Mouse (Mus musculus) right cerebral cortex, postnatal 14 days (tissue): ENCODE measurements at regions not wholly inside any gene's neighbourhood (a gene's known extent, or its start where the extent isn't known, plus 50 kb on each side); places are given as distances from the start of the nearest gene placed in this dataset.

Experiments used
- DNase-seq: peaks from one replicate; pipeline ENCODE4 v3.0.0; 2022

DNA sequence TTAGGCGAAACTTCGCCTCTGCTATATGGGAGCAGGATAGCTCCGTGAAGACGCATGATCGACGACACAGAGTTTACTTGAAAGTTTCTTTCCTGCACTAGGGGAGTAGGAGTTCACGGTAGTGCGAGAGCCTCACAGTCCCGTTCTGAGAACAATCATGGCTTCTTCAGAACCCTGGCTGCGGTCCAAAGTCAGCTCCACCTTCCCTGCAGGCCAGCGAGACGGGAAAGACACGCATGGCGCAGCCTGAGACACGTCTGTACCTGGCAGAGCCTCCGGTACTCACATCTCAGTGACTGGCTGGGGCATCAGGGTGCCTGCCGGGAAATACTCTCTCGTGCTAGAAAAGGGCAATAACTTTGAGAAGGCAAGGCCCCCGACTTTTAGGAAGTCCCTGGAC, 193.8 kb upstream of the Klf4 start:
- no peak for DNase-seq

DNA sequence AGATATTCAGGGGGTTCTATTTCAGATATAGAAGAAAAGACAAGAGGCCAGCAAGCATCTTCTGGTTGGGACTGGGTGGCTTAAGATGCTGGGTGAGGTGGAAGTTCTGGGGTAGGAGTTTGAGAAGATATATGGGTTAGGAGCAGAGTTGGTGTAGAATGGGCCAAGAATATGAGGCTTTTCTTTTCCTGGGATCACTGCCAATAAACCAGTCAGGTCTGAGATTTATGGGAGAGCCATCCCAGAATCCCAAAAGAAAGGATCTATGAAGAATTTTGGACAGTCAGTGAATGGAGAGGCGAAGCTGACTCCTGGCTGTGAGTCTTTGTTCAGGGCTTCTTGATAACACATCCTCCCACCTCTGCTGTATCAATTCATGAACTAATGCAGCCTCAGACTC, 192.0 kb upstream of the Klf4 start:
- no peak for DNase-seq

DNA sequence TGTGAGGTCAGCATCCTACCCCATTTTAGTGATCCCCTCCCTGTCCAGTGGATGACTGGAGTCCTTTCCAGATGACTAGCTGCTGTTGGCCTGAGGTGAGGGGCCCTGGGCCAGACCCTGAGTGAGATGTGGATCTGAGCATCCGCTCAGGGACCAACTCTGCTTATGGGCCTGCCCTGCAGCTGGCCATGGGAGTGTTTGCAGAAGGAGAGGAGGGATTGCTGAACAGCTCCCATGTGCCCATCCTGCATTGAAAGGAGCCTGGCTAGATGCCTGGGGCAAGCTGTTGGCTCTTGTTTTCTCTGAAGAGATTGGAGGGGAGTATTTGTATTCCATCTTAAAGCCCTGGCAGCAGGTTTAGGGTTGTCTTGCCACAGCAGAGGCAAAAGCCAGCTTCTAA, 190.9 kb upstream of the Klf4 start:
- no peak for DNase-seq

DNA sequence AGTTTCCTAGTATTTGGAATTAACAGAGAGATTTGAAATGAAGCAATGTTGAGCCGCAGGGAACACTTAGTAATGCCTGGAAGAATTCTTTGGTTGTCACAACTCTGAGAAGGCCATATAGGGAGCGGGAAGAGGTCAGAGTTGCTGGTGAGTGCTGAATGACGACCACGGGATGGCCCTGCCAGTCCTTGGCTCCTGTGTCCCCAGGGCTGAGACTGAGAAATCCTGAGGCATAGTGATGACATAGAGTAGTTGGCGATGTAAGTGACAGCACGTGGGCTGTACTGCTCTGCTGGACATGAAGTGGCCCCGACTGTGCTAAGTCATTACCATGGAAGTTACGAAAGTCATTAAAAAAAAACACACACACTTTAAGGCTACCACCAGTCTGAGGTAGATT, 190.1 kb upstream of the Klf4 start:
- no peak for DNase-seq

DNA sequence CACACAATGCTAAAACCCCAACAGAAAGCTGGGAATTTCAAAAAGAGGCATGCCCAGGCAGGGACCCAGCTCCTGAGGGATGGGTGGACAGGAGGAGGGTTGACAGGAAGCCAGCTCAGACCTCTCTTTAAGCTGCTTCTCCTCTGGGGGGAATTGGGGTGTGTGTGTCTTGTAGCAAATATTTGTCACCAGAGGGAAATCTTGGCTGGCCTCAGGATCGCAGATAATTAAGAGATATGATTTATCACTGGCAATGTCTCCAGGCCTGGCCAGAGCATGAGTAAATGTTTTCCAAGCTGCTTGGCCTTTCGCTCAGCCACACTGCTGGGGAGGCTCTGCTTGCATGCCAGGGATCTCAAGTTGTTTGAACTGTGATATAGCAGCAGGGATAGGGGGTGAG, 189.6 kb upstream of the Klf4 start:
- DNase-seq = no peak

DNA sequence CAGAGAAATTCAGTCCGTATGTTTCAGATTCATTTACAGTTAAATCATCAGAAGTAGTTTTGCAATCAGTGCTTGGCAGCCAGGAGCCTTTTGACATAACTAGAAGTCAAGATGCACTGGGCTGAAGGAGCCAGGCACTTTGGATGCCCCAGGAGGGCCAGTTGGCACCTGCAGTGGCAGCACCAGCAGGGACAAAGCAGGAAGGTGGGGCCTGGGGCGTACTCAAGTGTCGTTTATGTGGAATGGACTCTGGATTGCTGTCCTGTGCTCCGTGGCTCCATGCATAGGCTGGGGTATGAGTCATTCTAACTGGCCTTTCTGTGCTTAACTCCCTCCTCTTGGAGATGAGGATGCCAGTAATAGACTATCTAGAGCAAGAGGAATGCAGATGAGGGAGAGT, 186.2 kb upstream of the Klf4 start:
- no peak for DNase-seq

DNA sequence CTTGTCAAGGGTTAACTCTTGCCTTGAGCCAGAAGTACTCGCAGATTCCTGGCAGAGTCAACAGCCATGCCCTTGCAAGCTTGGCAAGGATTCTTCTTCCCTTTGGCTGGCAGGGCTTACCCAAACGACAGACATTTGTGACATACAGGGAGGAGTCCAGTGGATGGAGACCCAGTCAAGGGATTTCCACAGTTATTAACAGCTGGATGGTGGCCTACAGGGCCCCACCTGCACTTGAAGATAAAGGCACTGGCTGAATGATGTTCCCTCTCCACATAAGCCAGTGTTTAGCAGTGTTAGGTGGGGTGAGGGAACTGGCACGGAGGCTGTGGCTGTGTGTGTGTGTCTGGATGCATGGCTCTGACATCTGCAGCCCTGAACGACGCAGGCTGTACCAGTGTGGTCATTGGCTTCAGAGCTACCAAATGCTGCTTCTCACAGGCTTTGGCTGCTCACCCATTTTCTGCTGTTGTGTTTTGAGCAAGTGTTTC, 183.9 kb upstream of the Klf4 start:
- DNase-seq = no peak

DNA sequence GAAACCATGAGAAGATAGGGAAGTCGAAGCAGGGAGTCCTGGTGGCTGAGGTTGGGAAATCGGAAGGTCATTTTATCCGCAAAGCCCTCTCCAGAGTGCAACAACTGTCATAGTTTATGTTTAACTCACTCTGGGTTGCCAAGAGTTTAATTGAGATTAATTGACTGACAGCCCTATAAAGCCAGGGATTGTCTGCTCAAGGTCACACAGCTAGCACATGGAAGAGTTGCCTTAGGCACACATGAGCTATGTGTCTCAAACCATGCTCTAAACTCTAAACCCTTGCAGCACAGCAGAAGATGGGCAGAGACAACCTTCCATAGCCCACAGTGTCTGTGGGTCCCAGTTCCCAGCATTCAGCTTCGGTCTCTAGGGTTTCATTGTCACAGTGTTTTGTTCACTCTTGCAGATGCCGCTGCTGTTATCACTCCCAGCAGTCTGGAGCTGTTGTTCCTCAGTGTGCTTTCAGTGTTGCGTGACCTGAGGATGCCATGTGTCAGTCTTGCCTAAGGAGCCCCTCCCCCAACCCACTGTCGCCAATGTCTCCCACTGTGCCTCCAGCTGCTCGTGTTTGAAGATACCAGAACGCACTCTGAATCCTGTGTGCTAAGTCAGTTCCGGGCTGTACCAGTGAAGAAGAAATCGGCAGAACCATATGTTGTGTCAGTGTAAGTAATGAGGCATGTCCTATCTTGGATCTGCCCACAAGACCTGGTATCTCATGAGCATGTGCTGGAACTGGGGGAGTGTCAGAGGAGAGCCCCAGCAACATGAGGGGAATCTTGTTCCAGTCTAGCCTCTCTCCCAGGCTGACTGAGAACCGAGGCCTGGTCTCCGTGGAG, 179.5 kb upstream of the Klf4 start:
- DNase-seq = no peak

DNA sequence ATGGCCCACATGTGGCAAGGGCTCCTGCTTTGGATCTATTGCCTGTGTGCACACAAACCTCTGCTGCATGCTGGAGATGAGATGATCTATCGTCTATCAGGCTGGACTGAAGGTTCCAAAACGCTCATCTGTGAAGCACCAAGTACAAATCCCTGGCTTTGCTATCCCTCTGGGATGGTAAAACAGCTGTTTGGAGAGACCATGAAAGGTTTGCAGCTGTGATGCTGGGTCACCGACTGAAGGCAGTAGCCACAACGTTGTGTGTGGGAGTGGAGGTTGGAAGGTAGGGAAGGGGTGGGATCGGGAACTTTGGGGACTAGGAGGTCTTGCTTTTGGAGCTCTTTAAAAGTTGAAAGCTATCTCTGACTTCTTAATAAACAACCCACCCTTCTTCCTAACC, 178.2 kb upstream of the Klf4 start:
- DNase-seq = no peak

DNA sequence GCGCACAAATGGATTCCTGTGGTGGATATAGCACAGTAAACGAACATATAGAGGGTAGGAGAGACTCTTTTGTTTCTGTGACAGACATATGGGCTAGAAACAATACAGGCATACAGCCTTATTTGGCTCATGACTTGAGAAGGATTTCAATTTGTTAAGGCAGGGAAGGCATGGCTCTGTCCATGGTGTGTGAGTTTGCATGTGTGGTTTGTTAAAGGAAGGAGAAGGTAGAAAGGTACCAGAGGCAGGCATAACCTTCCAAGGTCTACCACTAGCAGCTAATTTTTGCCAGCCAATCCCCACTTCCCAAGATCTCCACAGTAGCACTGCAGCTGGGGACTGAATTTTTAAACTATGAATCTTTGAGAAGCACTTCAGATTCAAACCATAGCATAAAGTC, 176.5 kb upstream of the Klf4 start:
- DNase-seq = no peak

DNA sequence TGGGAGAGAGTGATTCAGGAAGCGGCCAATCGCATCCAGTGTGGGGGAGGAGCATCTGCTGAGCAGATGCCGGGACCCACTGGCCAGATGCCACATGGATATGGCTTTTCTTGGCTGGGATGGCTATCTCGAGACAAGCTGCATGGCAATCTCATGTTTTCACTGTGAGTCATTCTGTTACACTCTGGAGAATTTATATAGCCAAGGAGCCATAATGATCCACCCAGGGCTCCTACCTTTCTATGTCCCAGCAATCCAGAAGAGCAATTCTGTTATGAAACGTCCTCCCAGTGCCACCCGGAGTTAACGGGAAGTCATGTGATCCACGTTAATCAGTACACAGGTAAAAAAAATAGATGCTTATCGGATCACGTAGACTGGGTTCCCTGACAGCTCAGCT, 175.7 kb upstream of the Klf4 start:
- DNase-seq = peak; percentile 57

DNA sequence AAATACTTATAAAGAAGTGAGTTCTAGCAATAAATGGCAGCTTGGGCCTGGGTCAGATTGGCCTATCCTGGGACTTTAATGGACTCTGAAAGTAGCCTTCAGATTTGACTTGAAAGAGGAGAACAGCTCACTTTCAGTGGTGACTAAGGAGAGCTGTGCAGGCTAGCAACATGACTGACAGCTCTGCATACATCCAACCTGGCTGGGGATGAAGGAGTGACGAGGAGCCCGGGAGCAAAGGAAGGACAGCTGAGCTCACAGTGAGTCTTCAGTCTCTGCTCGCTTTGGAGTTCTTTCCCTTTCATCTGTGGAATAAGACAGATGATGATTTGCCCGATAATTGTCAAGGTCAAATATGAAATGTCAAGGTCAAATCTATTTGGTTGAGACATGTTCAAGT, 172.7 kb upstream of the Klf4 start:
- DNase-seq = no peak

DNA sequence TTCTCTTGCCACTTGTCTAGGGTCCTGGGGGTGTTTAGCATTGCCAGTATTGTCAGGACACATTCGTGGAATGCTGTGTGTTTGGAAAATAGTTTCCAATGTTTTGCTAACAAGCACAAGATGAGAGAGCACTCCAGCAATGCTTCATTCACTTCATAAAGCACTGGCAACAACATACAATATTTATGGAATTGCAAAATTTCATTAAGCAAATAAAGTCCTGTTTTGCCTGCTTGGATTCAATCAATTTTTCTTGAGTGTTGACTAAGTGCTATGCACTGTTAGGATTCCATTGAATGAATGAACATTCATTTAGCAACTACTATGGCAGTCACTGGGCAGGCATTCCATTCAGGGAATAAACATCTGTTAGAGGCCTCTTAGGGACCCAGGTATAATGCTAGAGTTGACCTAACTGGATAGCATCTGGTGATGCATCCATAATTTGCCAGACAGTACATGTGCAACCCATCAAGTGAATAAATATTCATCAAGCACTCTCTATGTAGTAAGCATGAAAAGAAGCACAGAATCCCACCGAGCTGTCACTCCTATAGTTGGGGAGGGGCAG, 171.2 kb upstream of the Klf4 start:
- DNase-seq = no peak

DNA sequence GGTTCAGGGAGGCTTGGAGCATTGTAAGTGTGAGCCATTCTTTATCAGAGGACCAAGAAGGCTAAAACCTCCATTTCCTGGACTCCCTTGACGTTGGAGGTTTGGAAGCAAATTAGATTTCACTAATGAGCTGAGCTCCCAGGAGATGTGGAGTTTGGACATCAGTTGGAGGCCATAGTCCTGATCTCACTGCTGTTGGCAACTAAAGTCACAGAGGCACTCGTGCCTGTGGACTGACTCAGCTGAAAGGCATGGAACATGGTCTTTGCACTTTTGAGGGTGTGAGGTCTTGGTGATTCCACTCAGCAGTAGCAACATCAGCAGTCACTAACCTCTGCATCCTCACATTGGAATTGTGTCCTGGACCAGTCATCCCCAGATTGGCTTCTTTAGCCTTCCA, 169.1 kb upstream of the Klf4 start:
- no peak for DNase-seq

DNA sequence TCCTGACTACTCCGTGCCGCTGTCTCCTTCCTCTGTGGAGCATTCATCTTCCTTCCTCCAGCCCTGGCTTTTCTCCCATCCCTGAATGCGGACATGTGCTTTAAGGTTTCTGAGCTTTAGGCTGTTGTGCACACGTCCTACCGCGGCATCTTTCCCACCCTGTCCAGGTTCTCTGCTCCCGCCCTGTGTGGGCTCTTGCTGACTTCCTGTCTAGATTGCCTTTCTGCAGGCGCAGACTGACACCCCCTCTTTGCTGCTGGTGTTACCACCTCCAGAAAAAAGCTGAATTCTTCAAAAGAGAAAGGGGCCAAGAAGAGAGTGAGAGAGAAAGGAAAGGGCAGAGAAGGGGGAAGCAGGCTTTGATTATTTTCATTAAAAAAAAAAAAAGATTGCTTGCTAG, 167.7 kb upstream of the Klf4 start:
- no peak for DNase-seq

DNA sequence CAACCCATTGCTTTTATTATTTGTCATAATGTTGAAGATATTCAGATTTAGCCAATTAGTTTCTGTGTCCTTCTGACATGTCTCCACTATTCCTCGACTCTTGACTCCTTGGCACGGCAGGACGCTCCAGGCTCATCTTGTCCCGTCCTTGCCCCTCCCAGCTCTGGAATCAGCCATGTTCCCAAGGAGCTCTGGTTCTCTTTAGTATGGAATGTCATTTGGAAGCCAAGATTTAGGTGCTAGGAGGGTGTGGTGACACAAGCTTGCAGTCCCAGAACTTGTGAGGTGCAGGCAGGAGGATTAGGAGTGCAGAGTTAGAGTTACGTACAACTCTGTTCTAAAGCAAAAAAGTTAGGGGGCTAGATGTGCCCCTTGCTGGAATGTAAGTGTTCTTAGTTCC, 166.9 kb upstream of the Klf4 start:
- no peak for DNase-seq

DNA sequence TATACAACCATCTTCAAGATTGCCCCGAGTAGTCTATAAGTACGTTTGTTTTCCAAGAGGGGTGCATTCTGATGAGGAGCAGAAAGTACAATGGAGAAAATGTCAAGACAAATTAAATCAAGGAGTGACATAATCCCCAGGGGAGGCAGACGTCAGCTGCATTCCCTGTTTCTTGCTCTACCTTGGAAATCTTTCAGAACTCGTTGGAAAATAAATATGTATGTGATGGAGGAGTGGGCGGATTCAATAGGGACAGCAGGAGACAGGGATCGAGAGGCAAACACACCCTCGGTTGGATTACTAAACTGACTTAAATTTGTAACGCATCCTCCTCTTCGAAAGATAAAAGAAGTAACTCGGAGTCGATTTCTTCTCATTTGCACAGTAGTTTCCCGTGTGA, 164.8 kb upstream of the Klf4 start:
- no peak for DNase-seq

DNA sequence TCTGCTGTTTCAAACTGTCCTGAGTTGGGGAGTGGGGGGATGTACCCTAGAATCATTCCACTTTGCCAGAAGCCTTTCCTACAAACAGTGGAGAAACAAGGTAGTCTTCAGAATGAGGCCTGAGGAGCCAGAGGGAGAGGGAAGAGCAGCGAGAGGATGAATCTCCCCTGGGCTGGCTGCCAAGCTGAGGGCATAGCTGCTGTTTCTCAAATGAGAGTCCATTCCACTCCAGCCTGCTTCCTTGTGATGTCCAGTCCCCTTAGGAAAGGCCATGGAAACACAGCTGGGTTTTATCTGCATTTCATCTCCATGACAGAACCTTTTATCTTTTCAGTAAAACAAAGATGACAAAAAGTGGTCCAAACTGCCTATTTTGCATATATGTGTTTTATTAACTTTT, 164.2 kb upstream of the Klf4 start:
- DNase-seq = peak; percentile 37

DNA sequence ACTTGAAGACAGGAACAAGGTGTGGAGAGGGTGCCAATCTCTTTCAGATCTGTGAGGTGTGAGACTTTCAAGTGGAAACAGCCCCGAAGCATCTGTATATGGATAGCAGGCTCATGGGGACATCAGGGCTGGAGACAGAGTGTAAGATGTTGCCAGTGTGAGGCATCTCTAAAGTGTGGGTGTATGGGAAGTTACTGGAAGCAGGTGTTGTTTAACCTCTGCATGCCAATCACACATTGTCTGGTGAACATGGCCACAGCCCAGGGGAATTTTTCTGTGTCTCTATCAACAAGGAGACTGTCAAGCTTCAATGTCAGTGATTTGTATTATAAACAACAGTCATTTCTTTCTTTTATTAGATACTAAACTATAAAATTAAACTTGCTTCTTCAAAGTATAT, 163.0 kb upstream of the Klf4 start:
- no peak for DNase-seq

DNA sequence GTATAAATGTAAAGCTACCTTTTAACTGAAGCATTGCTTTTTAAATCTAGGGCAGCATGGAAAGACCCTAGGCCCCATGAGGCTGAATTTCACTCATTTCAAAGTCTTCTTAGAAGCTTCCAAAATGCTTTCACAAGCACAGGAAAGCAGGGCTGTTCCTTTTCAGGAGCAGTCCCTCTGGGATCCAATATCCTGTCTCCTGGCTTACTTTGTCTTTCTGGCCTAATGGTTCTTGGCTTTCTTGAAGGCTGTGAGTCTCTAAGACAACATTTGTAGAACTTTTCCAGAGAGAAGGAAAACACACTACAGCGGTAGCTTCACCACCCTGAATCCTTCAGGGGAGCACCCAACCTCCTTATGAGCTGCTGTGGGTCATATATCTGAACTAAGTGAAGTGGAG, 157.2 kb upstream of the Klf4 start:
- no peak for DNase-seq

DNA sequence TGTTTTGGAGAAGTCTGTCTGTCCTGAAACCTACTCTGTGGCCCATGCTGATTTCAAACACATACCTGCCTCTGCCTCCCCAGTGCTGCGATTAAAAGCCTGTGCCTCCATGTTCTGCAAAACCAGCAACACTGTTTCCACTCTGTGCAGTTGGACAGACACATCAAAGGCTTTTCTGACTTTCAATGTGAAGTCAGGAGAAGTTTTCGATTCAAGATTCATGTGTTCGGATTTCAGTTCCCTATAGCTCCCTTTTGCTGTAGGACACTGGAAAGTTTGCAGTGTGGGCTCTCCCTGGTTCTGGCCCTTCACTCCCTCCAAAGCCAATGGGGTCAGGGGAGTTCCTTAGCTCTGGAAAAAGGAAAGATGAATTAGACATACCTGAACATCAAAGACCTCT, 154.5 kb upstream of the Klf4 start:
- DNase-seq = no peak

DNA sequence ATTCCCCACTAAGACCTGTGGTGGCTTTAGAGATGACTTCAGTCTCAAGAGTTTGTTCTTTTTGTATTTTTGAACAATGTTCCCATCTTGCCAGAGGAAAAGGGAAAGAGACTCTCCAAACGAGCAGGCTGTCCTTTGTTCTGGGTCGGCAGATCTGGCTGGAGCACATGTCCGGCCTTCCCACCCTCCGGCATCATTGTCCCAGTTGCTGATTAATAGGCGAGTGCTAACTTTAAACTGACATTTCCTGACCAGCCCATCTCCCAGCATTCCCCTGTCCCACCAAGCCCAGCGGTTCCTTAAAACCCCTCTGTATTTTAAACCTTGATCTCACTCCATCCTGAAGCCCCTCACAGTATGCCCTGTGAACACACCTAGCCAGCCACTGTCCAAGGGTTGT, 140.0 kb upstream of the Klf4 start:
- no peak for DNase-seq

DNA sequence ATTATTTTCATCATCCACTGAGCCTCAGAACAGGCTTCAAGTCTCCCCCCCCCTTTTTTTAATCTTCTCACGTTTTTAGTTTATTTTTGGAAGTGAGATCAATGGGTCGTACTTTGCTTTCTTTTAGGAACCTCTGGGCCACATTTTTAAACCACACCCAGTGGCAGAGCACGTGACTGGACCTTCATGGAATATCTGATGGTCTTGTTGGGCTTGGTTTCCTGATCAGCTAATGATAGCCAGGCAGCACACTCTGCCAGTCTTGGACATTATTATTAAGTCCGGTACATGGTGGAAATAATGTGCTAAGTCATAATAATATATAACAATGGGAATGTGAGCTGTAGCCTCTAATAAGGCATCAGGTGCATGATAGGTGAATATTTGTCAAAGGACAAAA, 138.0 kb upstream of the Klf4 start:
- no peak for DNase-seq

DNA sequence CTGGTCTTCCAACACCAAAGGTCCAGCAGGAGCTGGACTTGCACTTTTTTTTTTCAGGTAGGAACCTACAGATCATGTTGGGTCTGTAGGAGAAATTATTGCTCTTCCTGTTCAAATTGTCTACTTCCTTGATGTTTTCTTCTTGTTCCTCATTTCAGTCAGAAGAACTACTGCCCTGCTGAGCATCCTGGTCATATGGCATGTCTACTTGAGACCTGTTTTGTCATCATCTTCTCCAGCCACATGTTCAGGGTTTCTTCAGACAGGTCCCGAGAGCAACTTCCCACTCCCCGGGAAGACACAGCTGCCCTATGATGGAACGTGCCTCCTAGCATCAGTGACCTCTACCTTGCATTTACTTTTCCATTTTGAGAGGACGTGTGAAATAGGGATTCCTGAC, 132.6 kb upstream of the Klf4 start:
- DNase-seq = no peak

DNA sequence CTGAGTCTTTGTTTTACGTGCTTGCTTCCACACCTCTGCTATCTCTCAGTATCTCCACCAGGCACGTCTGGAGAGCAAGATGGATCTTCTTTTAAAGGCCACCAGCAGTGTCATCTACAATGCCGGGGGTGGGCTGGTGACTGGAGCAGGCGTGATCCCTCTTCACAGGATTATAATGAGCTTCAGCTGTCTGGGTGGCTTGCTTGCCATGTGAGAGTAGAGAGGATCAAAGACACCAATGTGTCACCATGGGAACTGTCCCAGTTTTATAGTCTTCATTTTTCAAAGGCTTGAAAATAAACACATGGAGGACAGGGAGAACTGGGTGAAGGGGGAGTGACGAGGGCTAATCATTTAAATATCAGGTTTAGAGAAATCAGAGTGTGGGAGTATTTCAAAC, 131.6 kb upstream of the Klf4 start:
- no peak for DNase-seq
